Mouse (Mus musculus) regulatory T cell (primary cell): ENCODE measurements around the gene Smyd5.

Experiments used
- in situ Hi-C: fragments of 300-600 bp; cut with MboI, MseI; formaldehyde crosslinking; loops from one replicate; pipeline ENCODE4 v1.15.1; 2025; ENCODE audit warnings: high pct_unique_total_duplicates

Gene Smyd5

GRCm38 (mm10) chr6:85447351-85447750 lies 15.6 kb downstream of the Smyd5 start:
- in situ Hi-C loops = no loop called here

- in situ Hi-C loops = loop anchor here (10.0 kb wide), 1 partner anchor 1995 kb away; the partner anchor contains the start of gene Tet3
Observed at GRCm38 (mm10) chr6:85450140-85450539, 18.4 kb downstream of the Smyd5 start.

- in situ Hi-C loops = loop anchor here (10.0 kb wide), 1 partner anchor 1996 kb away; the partner anchor contains the start of gene Tet3
Observed at GRCm38 (mm10) chr6:85450697-85451663, 19.2 kb downstream of the Smyd5 start, which contains the start of gene Cct7. Gene Cct7 (plus strand): TSS chr6:85451514.

- in situ Hi-C loops = loop anchor here (10.0 kb wide), 1 partner anchor 1997 kb away; the partner anchor contains the start of gene Tet3
Observed at GRCm38 (mm10) chr6:85451664-85452410, 20.0 kb downstream of the Smyd5 start, which contains the start of gene Pradc1. Gene Pradc1 (minus strand): TSS chr6:85451970.

- in situ Hi-C loops = loop anchor here (10.0 kb wide), 1 partner anchor 1998 kb away; the partner anchor contains the start of gene Tet3
Observed at GRCm38 (mm10) chr6:85452411-85452665, 20.5 kb downstream of the Smyd5 start.

GRCm38 (mm10) chr6:85452816-85453215 lies 21.0 kb downstream of the Smyd5 start:
- in situ Hi-C loops = loop anchor here (10.0 kb wide), 1 partner anchor 1998 kb away; the partner anchor contains the start of gene Tet3

- in situ Hi-C loops = loop anchor here (10.0 kb wide), 1 partner anchor 2005 kb away; the partner anchor contains the start of gene Tet3
Observed at GRCm38 (mm10) chr6:85459621-85460020, 27.8 kb downstream of the Smyd5 start.

GRCm38 (mm10) chr6:85465381-85465780 lies 33.6 kb downstream of the Smyd5 start:
- in situ Hi-C loops = no loop called here

- in situ Hi-C loops = no loop called here
Observed at GRCm38 (mm10) chr6:85469660-85470430, 38.1 kb downstream of the Smyd5 start.

GRCm38 (mm10) chr6:85471962-85472361 lies 40.2 kb downstream of the Smyd5 start:
- in situ Hi-C loops = no loop called here

- in situ Hi-C loops = no loop called here
Observed at GRCm38 (mm10) chr6:85472542-85472941, 40.8 kb downstream of the Smyd5 start.

- in situ Hi-C loops = no loop called here
Observed at GRCm38 (mm10) chr6:85475581-85475980, 43.8 kb downstream of the Smyd5 start.

GRCm38 (mm10) chr6:85477366-85477917 lies 45.7 kb downstream of the Smyd5 start:
- in situ Hi-C loops = no loop called here

GRCm38 (mm10) chr6:85478416-85478815 lies 46.6 kb downstream of the Smyd5 start:
- in situ Hi-C loops = no loop called here

GRCm38 (mm10) chr6:85479979-85480378 lies 48.2 kb downstream of the Smyd5 start:
- in situ Hi-C loops = no loop called here

GRCm38 (mm10) chr6:85480685-85481084 lies 48.9 kb downstream of the Smyd5 start:
- in situ Hi-C loops = no loop called here

- in situ Hi-C loops = no loop called here
Observed at GRCm38 (mm10) chr6:85483843-85484721, 52.3 kb downstream of the Smyd5 start.

GRCm38 (mm10) chr6:85485738-85486137 lies 53.9 kb downstream of the Smyd5 start:
- in situ Hi-C loops = no loop called here

- in situ Hi-C loops = no loop called here
Observed at GRCm38 (mm10) chr6:85488510-85488909, 56.7 kb downstream of the Smyd5 start.

- in situ Hi-C loops = no loop called here
Observed at GRCm38 (mm10) chr6:85489717-85490116, 57.9 kb downstream of the Smyd5 start.
